Mouse (Mus musculus) liver, embryonic 11.5 days (tissue): ENCODE measurements around the gene Snx10. TPM values are rescaled to one million over a fixed set of nuclear protein-coding genes. Genes with fewer than 3 reads are reported as not detected.

Source experiments
- ATAC-seq: fragments of 200-750 bp; cut with Nextera tagmentation; replicated peaks from 2 replicates; pipeline ENCODE4 v1.8.0; 2017; ENCODE audit warnings: moderate number of reproducible peaks, mild to moderate bottlenecking, moderate TSS enrichment, moderate library complexity; ENCODE audit not compliant: low FRiP score
- DNase-seq: peaks from one replicate; pipeline ENCODE4 v3.0.0-alpha.2; 2017; ENCODE audit warnings: low spot score
- H3K27ac ChIP-seq: fragments of 300-500 bp; sonication (generic); 2 replicates; pipeline ENCODE4 v1.5.1; 2014; ENCODE audit warnings: mild to moderate bottlenecking, low read depth, low read length, control low read depth
- H3K27me3 ChIP-seq: fragments of 300-500 bp; sonication (generic); replicated peaks from 2 replicates; pipeline ENCODE4 v1.6.1; 2014; ENCODE audit warnings: low read length, mixed read lengths; ENCODE audit not compliant: control insufficient read depth, insufficient read depth
- H3K36me3 ChIP-seq: fragments of 300-500 bp; sonication (generic); 2 replicates; pipeline ENCODE4 v1.6.1; 2014; ENCODE audit warnings: mild to moderate bottlenecking, low read length, moderate library complexity, mixed read lengths; ENCODE audit not compliant: control insufficient read depth, insufficient read depth
- H3K4me1 ChIP-seq: fragments of 300-500 bp; sonication (generic); replicated peaks from 2 replicates; pipeline ENCODE4 v1.6.1; 2014; ENCODE audit warnings: low read length, mixed read lengths; ENCODE audit not compliant: control insufficient read depth, insufficient read depth
- H3K4me2 ChIP-seq: fragments of 300-500 bp; sonication (generic); 2 replicates; pipeline ENCODE4 v1.6.1; 2014; ENCODE audit warnings: mild to moderate bottlenecking, control low read depth, moderate library complexity
- H3K4me3 ChIP-seq: fragments of 300-500 bp; sonication (generic); 2 replicates; pipeline ENCODE4 v1.5.1; 2014; ENCODE audit warnings: low read depth, low read length, control low read depth
- H3K9ac ChIP-seq: fragments of 300-500 bp; sonication (generic); 2 replicates; pipeline ENCODE4 v1.6.1; 2014; ENCODE audit warnings: low read depth, low read length, control low read depth
- H3K9me3 ChIP-seq: fragments of 300-500 bp; sonication (generic); 2 replicates; pipeline ENCODE4 v1.6.1; 2016; ENCODE audit warnings: low read length, inconsistent platforms, mixed read lengths; ENCODE audit not compliant: control insufficient read depth
- WGBS: fragments of 180-500 bp; shearing (Covaris S2); extraction: QIAGEN DNeasy Blood & Tissue Kit; methylation state at CpG from one replicate; pipeline ENCODE4 v1.1.7; 2014; 5-methylcytosine and 5-hydroxymethylcytosine counted together
- polyA plus RNA-seq: library from polyadenylated mRNA; unstranded; fragments of >200 nt; fragmentation: Nextera tagmentation; extraction: Ambion mirVana; gene quantifications from 2 replicates; pipeline ENCODE4 v1.2.1, GENCODE M21; 2014

Gene Snx10
- polyA plus RNA-seq, 1 experiment from 2014 or later: 8.5 TPM

- DNase-seq: no peak
- Histone ChIP-seq H3K4me3 (no peak overlapping the region), H3K4me1 (peaks cover 8% of the 10 kb centered on the region; the same call in 1 of the 2 replicates), H3K27me3 (peaks cover 4% of the 10 kb centered on the region), H3K4me2 (no peak overlapping the region), H3K9me3 (no peaks in the 10 kb centered on the region), H3K36me3 (no peaks in the 10 kb centered on the region), H3K27ac (no peak overlapping the region), H3K9ac (no peak overlapping the region)
- WGBS: 37% methylated on average over 4 of the region's 4 CpGs
- ATAC-seq: no peak; the same call in 1 of the 2 replicates
Observed at GRCm38 (mm10) chr6:51594516-51594915, 70.8 kb downstream of the Snx10 start.

GRCm38 (mm10) chr6:51598058-51598457, 74.4 kb downstream of the Snx10 start:
- H3K27me3 ChIP-seq: no peaks in the 10 kb centered on the region; the same call in 1 of the 2 replicates
- no peak overlapping the region for H3K9ac ChIP-seq
- no peak overlapping the region for H3K4me2 ChIP-seq
- DNase-seq: no peak
- 0 out of 2 replicates have a peak, but pooled peaks cover 4% of the 10 kb centered on the region for H3K4me1 ChIP-seq
- no peak overlapping the region for H3K27ac ChIP-seq
- 89% methylated on average over 7 of the region's 7 CpGs for WGBS
- H3K4me3 ChIP-seq: no peak overlapping the region
- H3K9me3 ChIP-seq: no peaks in the 10 kb centered on the region
- ATAC-seq: no peak
- no peaks in the 10 kb centered on the region for H3K36me3 ChIP-seq

GRCm38 (mm10) chr6:51600412-51600811, 76.7 kb downstream of the Snx10 start:
- H3K9ac ChIP-seq: no peak overlapping the region
- 0 out of 2 replicates have a peak, but pooled peaks cover under 1% of the 10 kb centered on the region for H3K4me1 ChIP-seq
- H3K4me2 ChIP-seq: no peak overlapping the region
- no peak for ATAC-seq
- no peak overlapping the region for H3K4me3 ChIP-seq
- DNase-seq: no peak
- 78% methylated on average over 9 of the region's 9 CpGs for WGBS
- no peaks in the 10 kb centered on the region for H3K27me3 ChIP-seq
- H3K36me3 ChIP-seq: no peaks in the 10 kb centered on the region
- no peaks in the 10 kb centered on the region for H3K9me3 ChIP-seq
- no peak overlapping the region for H3K27ac ChIP-seq

- 0 out of 2 replicates have a peak, but pooled peaks cover 4% of the 10 kb centered on the region for H3K27me3 ChIP-seq
- no peak overlapping the region for H3K9ac ChIP-seq
- DNase-seq: no peak
- H3K4me1 ChIP-seq: no peaks in the 10 kb centered on the region
- WGBS: 84% methylated on average over 1 of the region's 1 CpGs
- no peak overlapping the region for H3K4me2 ChIP-seq
- no peak for ATAC-seq
- no peaks in the 10 kb centered on the region for H3K9me3 ChIP-seq
- H3K36me3 ChIP-seq: no peaks in the 10 kb centered on the region
- H3K27ac ChIP-seq: no peak overlapping the region
- no peak overlapping the region for H3K4me3 ChIP-seq
Observed at GRCm38 (mm10) chr6:51602341-51602740, 78.6 kb downstream of the Snx10 start.

GRCm38 (mm10) chr6:51603691-51604090, 80.0 kb downstream of the Snx10 start:
- H3K4me1 ChIP-seq: no peaks in the 10 kb centered on the region
- ATAC-seq: no peak
- no peak overlapping the region for H3K4me3 ChIP-seq
- H3K36me3 ChIP-seq: no peaks in the 10 kb centered on the region
- 81% methylated on average over 10 of the region's 10 CpGs for WGBS
- H3K27me3 ChIP-seq: peaks cover 9% of the 10 kb centered on the region
- H3K4me2 ChIP-seq: no peak overlapping the region
- no peak for DNase-seq
- H3K9ac ChIP-seq: no peak overlapping the region
- no peaks in the 10 kb centered on the region for H3K9me3 ChIP-seq
- H3K27ac ChIP-seq: no peak overlapping the region

GRCm38 (mm10) chr6:51606245-51606644, 82.5 kb downstream of the Snx10 start:
- WGBS: 79% methylated on average over 4 of the region's 4 CpGs
- ATAC-seq: no peak

GRCm38 (mm10) chr6:51606803-51607202, 83.1 kb downstream of the Snx10 start:
- ATAC-seq (no peak), DNase-seq (no peak)
- Histone ChIP-seq H3K27me3 (peaks cover 15% of the 10 kb centered on the region), H3K9me3 (no peaks in the 10 kb centered on the region), H3K4me1 (no peaks in the 10 kb centered on the region), H3K36me3 (no peaks in the 10 kb centered on the region), H3K9ac (no peak overlapping the region), H3K4me2 (no peak overlapping the region), H3K4me3 (no peak overlapping the region), H3K27ac (no peak overlapping the region)
- WGBS: 19% methylated on average over 7 of the region's 7 CpGs

More at GRCm38 (mm10) chr6:51606245-51606644, 82.5 kb downstream of the Snx10 start:
- Histone ChIP-seq H3K9me3 (no peaks in the 10 kb centered on the region), H3K27me3 (peaks cover 14% of the 10 kb centered on the region), H3K36me3 (no peaks in the 10 kb centered on the region), H3K9ac (no peak overlapping the region), H3K4me1 (no peaks in the 10 kb centered on the region), H3K27ac (no peak overlapping the region), H3K4me2 (no peak overlapping the region), H3K4me3 (no peak overlapping the region)
- no peak for DNase-seq

GRCm38 (mm10) chr6:51611621-51612020, 87.9 kb downstream of the Snx10 start:
- H3K9ac ChIP-seq: no peak overlapping the region
- peaks cover 32% of the 10 kb centered on the region for H3K27me3 ChIP-seq
- DNase-seq (no peak), ATAC-seq (no peak)
- no peak overlapping the region for H3K27ac ChIP-seq
- H3K9me3 ChIP-seq: no peaks in the 10 kb centered on the region
- H3K4me1 ChIP-seq: no peaks in the 10 kb centered on the region
- no peaks in the 10 kb centered on the region for H3K36me3 ChIP-seq
- no peak overlapping the region for H3K4me2 ChIP-seq
- WGBS: 72% methylated on average over 4 of the region's 4 CpGs
- H3K4me3 ChIP-seq: no peak overlapping the region

- Histone ChIP-seq H3K27ac (no peak overlapping the region), H3K4me2 (peak overlapping the region; percentile 88), H3K27me3 (peaks cover 31% of the 10 kb centered on the region), H3K4me1 (no peaks in the 10 kb centered on the region), H3K36me3 (no peaks in the 10 kb centered on the region), H3K4me3 (peak overlapping the region; percentile 63), H3K9ac (peak overlapping the region; percentile 41), H3K9me3 (no peaks in the 10 kb centered on the region)
- WGBS: under 1% methylated on average over 54 of the region's 54 CpGs
- ATAC-seq (peak; percentile 68), DNase-seq (peak; percentile 66)
Observed at GRCm38 (mm10) chr6:51612371-51613051, 88.8 kb downstream of the Snx10 start.
